Mouse (Mus musculus) heart, postnatal 10 days (tissue): ENCODE results near the gene Ets2. TPM values are rescaled to one million over a fixed set of nuclear protein-coding genes. Genes with fewer than 3 reads are reported as not detected.

Source experiments
- DNase-seq, 2 experiments: peaks; one replicate each; pipeline ENCODE4 v3.0.0; 2021
- intact Hi-C: fragments of 180-260 bp; cut with DNase I; formaldehyde crosslinking; loops from one replicate; pipeline ENCODE4 v1.15.1; 2025
- total RNA-seq, 2 experiments: library from RNA; stranded (reverse); gene quantifications; 2 replicates each; pipeline ENCODE4 v1.2.3; 2021

Gene Ets2
- total RNA-seq, 2 experiments from 2014 or later, result 105 to 144 TPM

- intact Hi-C loops, result no loop called here
- no peak for DNase-seq
Observed at GRCm38 (mm10) chr16:95726802-95727201, 24.9 kb downstream of the Ets2 start.

- peak; percentile 65 to 73 for DNase-seq
- intact Hi-C loops, result no loop called here
Observed at GRCm38 (mm10) chr16:95728453-95729435, 26.9 kb downstream of the Ets2 start.

GRCm38 (mm10) chr16:95729775-95730174 lies 27.9 kb downstream of the Ets2 start:
- intact Hi-C loops, result no loop called here

GRCm38 (mm10) chr16:95734785-95735184 lies 32.9 kb downstream of the Ets2 start:
- no peak for DNase-seq
- intact Hi-C loops, result no loop called here

More at GRCm38 (mm10) chr16:95729775-95730174, 27.9 kb downstream of the Ets2 start:
- no peak for DNase-seq

GRCm38 (mm10) chr16:95736059-95736458 lies 34.2 kb downstream of the Ets2 start:
- intact Hi-C loops, result no loop called here
- DNase-seq, result no peak

- intact Hi-C loops, result no loop called here
- DNase-seq, result no peak
Observed at GRCm38 (mm10) chr16:95736470-95736869, 34.6 kb downstream of the Ets2 start.

GRCm38 (mm10) chr16:95739522-95739921 lies 37.6 kb downstream of the Ets2 start:
- no peak for DNase-seq
- intact Hi-C loops, result no loop called here

- intact Hi-C loops, result no loop called here
Observed at GRCm38 (mm10) chr16:95741358-95741757, 39.5 kb downstream of the Ets2 start.

GRCm38 (mm10) chr16:95741915-95742739 lies 40.3 kb downstream of the Ets2 start:
- intact Hi-C loops, result no loop called here
- no peak for DNase-seq

More at GRCm38 (mm10) chr16:95741358-95741757, 39.5 kb downstream of the Ets2 start:
- DNase-seq, result no peak

GRCm38 (mm10) chr16:95742740-95743030 lies 40.8 kb downstream of the Ets2 start:
- DNase-seq, result peak in 1 of 2 experiments; percentile 23
- intact Hi-C loops, result no loop called here

- DNase-seq, result no peak
- intact Hi-C loops, result no loop called here
Observed at GRCm38 (mm10) chr16:95743104-95743503, 41.2 kb downstream of the Ets2 start.

- intact Hi-C loops, result no loop called here
- DNase-seq, result no peak
Observed at GRCm38 (mm10) chr16:95744771-95745170, 42.9 kb downstream of the Ets2 start.

GRCm38 (mm10) chr16:95745685-95746084 lies 43.8 kb downstream of the Ets2 start:
- no peak for DNase-seq
- intact Hi-C loops, result loop anchor here (2.0 kb wide), 1 partner anchor 115 kb away; no protein-coding TSS in a partner anchor

GRCm38 (mm10) chr16:95746565-95746964 lies 44.7 kb downstream of the Ets2 start:
- intact Hi-C loops, result loop anchor here (2.0 kb wide), 1 partner anchor 114 kb away; no protein-coding TSS in a partner anchor
- no peak for DNase-seq

- DNase-seq, result no peak
- intact Hi-C loops, result no loop called here
Observed at GRCm38 (mm10) chr16:95749291-95750103, 47.6 kb downstream of the Ets2 start.

GRCm38 (mm10) chr16:95750211-95750629 lies 48.3 kb downstream of the Ets2 start:
- intact Hi-C loops, result no loop called here

GRCm38 (mm10) chr16:95752502-95752901 lies 50.6 kb downstream of the Ets2 start:
- intact Hi-C loops, result loop anchor here (2.0 kb wide), 1 partner anchor 48 kb away; no protein-coding TSS in a partner anchor
- DNase-seq, result peak in 1 of 2 experiments; percentile 30

More at GRCm38 (mm10) chr16:95750211-95750629, 48.3 kb downstream of the Ets2 start:
- DNase-seq, result peak; percentile 28 to 36

- intact Hi-C loops, result loop anchor here (2.0 kb wide), 1 partner anchor 48 kb away; no protein-coding TSS in a partner anchor
- peak; percentile 60 to 62 for DNase-seq
Observed at GRCm38 (mm10) chr16:95753295-95753694, 51.4 kb downstream of the Ets2 start.

- no peak for DNase-seq
- intact Hi-C loops, result no loop called here
Observed at GRCm38 (mm10) chr16:95759151-95759987, 57.5 kb downstream of the Ets2 start.
